Mouse (Mus musculus) stomach, embryonic 14.5 days (tissue): ENCODE results near the gene Acot8. TPM values are rescaled to one million over a fixed set of nuclear protein-coding genes. Genes with fewer than 3 reads are reported as not detected.
"Not testable (repeated sequence)": the region's sequence is repeated elsewhere in the genome, so short reads cannot be mapped to it uniquely, and the experiment has no call there.

Experiments used
- ATAC-seq: fragments of 200-750 bp; cut with Nextera tagmentation; 2 replicates; pipeline ENCODE4 v1.8.0; 2017; ENCODE audit warnings: low read depth, moderate TSS enrichment; ENCODE audit not compliant: insufficient number of reproducible peaks, insufficient read depth, low FRiP score
- H3K27ac ChIP-seq: fragments of 300-500 bp; sonication (generic); 2 replicates; pipeline ENCODE4 v1.5.1; 2014; ENCODE audit warnings: mild to moderate bottlenecking, low read length, moderate library complexity, mixed read lengths
- H3K27me3 ChIP-seq: fragments of 300-500 bp; sonication (generic); 2 replicates; pipeline ENCODE4 v1.6.1; 2014; ENCODE audit warnings: low read length, control low read depth, mixed read lengths; ENCODE audit not compliant: control insufficient read depth, insufficient read depth
- H3K36me3 ChIP-seq: fragments of 300-500 bp; sonication (generic); 2 replicates; pipeline ENCODE4 v1.6.1; 2014; ENCODE audit warnings: mild to moderate bottlenecking, control low read depth, low read length, moderate library complexity, mixed read lengths; ENCODE audit not compliant: control insufficient read depth, insufficient read depth
- H3K4me1 ChIP-seq: fragments of 300-500 bp; sonication (generic); 2 replicates; pipeline ENCODE4 v1.6.1; 2014; ENCODE audit warnings: low read length, control low read depth, mixed read lengths; ENCODE audit not compliant: control insufficient read depth, insufficient read depth
- H3K4me2 ChIP-seq: fragments of 300-500 bp; sonication (generic); replicated peaks from 2 replicates; pipeline ENCODE4 v1.6.1; 2014; ENCODE audit warnings: low read depth, low read length, control low read depth
- H3K4me3 ChIP-seq: fragments of 300-500 bp; sonication (generic); 2 replicates; pipeline ENCODE4 v1.5.1; 2014; ENCODE audit warnings: low read depth, low read length, control low read depth
- H3K9ac ChIP-seq: fragments of 300-500 bp; sonication (generic); replicated peaks from 2 replicates; pipeline ENCODE4 v1.6.1; 2014; ENCODE audit warnings: low read depth, mild to moderate bottlenecking, control low read depth, low read length, moderate library complexity, mixed read lengths
- H3K9me3 ChIP-seq: fragments of 300-500 bp; sonication (generic); 2 replicates; pipeline ENCODE4 v1.6.1; 2016; ENCODE audit warnings: low read depth, low read length, control low read depth; ENCODE audit not compliant: control insufficient read depth
- WGBS: fragments of 180-500 bp; shearing (Covaris S2); extraction: QIAGEN DNeasy Blood & Tissue Kit; methylation state at CpG from one replicate; pipeline ENCODE4 v1.1.7; 2014; 5-methylcytosine and 5-hydroxymethylcytosine counted together
- polyA plus RNA-seq: library from polyadenylated mRNA; unstranded; fragments of >200 nt; fragmentation: Nextera tagmentation; extraction: Ambion mirVana; gene quantifications from 2 replicates; pipeline ENCODE4 v1.2.1, GENCODE M21; 2014

The Acot8 gene
- polyA plus RNA-seq, 1 experiment from 2014 or later = 19.2 TPM

GRCm38 (mm10) chr2:164805332-164805718 lies 643 bp upstream of the Acot8 start:
- H3K9ac ChIP-seq = peak overlapping the region; percentile 49
- WGBS = under 1% methylated on average over 21 of the region's 21 CpGs
- peak; percentile 48; the same call in 1 of the 2 replicates for ATAC-seq
- H3K27ac ChIP-seq = peak overlapping the region; percentile 30; the same call in 1 of the 2 replicates
- peak overlapping the region; percentile 62 for H3K4me3 ChIP-seq
- peak overlapping the region; percentile 66 for H3K4me2 ChIP-seq
- peaks cover 7% of the 10 kb centered on the region; the same call in 1 of the 2 replicates for H3K4me1 ChIP-seq
- H3K27me3 ChIP-seq = no peaks in the 10 kb centered on the region
- H3K9me3 ChIP-seq = no peaks in the 10 kb centered on the region
- peaks cover 6% of the 10 kb centered on the region; the same call in 1 of the 2 replicates for H3K36me3 ChIP-seq

DNA sequence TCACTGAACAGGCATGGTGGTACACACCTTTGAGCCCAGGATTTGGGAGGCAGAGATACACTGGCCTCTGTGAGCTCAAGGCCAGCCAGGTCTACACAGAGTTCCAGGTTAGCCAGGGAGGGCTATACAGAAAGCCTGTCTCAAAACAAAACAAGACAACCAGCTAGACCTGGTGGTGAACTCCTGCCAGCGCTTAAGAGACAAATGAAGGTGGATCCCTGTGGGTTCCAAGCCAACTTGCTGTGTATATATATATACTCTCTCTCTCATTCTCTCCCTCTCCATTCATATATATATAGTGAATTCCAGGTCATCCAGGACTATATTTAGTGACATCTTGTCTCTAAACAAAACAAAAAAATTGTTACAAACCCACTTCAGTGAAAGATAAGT lies 765 bp downstream of the Acot8 start:
- peak overlapping the region; percentile 62 for H3K4me3 ChIP-seq
- peak overlapping the region; percentile 66 for H3K4me2 ChIP-seq
- peak overlapping the region; percentile 67; the same call in 1 of the 2 replicates for H3K9ac ChIP-seq
- peaks cover 7% of the 10 kb centered on the region; the same call in 1 of the 2 replicates for H3K4me1 ChIP-seq
- H3K9me3 ChIP-seq = no peaks in the 10 kb centered on the region
- ATAC-seq = no peak
- H3K36me3 ChIP-seq = peaks cover 5% of the 10 kb centered on the region; the same call in 1 of the 2 replicates
- WGBS = 23% methylated on average over 1 of the region's 1 CpGs
- H3K27ac ChIP-seq = no peak overlapping the region
- H3K27me3 ChIP-seq = no peaks in the 10 kb centered on the region

GRCm38 (mm10) chr2:164803201-164803920 lies 1.3 kb downstream of the Acot8 start:
- Histone ChIP-seq H3K27me3 (no peaks in the 10 kb centered on the region), H3K27ac (no peak overlapping the region), H3K4me3 (peak overlapping the region; percentile 62; the same call in 1 of the 2 replicates), H3K36me3 (peaks cover 3% of the 10 kb centered on the region; the same call in 1 of the 2 replicates), H3K9ac (peak overlapping the region; percentile 67; the same call in 1 of the 2 replicates), H3K4me1 (peaks cover 7% of the 10 kb centered on the region; the same call in 1 of the 2 replicates), H3K4me2 (peak overlapping the region; percentile 66; the same call in 1 of the 2 replicates), H3K9me3 (no peaks in the 10 kb centered on the region)
- no peak for ATAC-seq
- whole genome bisulfite sequencing = 90% methylated on average over 16 of the region's 16 CpGs

DNA sequence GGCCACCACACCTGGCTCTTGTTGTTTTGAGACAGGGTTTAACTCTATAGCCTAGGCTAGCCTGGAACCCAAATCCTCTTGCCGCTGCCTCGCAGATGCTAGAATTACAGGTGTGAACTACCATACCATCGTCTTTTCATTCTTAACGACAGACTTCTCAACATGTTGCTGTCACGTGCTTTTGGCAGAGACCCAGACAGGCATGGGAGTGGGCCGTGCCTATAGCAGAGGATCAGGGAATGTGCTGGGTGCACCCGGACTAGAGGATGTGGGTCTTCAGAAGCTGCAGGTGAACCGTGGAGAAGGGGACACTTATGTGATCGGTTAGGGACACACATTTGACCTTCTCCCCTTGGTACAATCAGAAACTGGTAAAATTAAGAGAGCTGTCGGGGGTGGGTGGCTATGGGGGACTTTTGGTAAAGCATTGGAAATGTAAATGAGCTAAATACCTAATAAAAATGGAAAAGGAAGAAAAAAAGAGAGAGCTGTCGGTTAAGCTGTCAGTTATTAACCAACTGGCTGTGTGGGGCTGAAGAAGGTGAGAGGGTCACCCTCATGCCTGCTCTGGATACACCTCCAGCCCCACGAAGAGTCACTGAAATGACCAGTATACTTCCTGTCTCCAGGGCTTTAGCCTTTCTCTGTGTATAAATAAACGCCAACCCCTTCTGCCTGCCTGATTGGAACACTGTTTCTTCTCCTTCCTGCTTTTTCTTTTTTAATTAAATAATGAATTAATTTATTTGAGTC lies 4.3 kb downstream of the Acot8 start:
- no peak overlapping the region for H3K9ac ChIP-seq
- ATAC-seq = no peak
- 89% methylated on average over 13 of the region's 13 CpGs for WGBS
- H3K27me3 ChIP-seq = no peaks in the 10 kb centered on the region
- peaks cover 20% of the 10 kb centered on the region for H3K36me3 ChIP-seq
- no peak overlapping the region for H3K27ac ChIP-seq
- H3K4me2 ChIP-seq = no peak overlapping the region
- no peak overlapping the region for H3K4me3 ChIP-seq
- H3K4me1 ChIP-seq = peaks cover 5% of the 10 kb centered on the region; the same call in 1 of the 2 replicates
- H3K9me3 ChIP-seq = no peaks in the 10 kb centered on the region

GRCm38 (mm10) chr2:164798554-164798953 lies 6.1 kb downstream of the Acot8 start:
- not testable (repeated sequence) for H3K27ac ChIP-seq, H3K9ac ChIP-seq, H3K9me3 ChIP-seq, H3K4me1 ChIP-seq, H3K27me3 ChIP-seq, ATAC-seq, H3K4me2 ChIP-seq, H3K4me3 ChIP-seq
- 78% methylated on average over 6 of the region's 6 CpGs for WGBS
- peaks cover 30% of the 10 kb centered on the region for H3K36me3 ChIP-seq

DNA sequence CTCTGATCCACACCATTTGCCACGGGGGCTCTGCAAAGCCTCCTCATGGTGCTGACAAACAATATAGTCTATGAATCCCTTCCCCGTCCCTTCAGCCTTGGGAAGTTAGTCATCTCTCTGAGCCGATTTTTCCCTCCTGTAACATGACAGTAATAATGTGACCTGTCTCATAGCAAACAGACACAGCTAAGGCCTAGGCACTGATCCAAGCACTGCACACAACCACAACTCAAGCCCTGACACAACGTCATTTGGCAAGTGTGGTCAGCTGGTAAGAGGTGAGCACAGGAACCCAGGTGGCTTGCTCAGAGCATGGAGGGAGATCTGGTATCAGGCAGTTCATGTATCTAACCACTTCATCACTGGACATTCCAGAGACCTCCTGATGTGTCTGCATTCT lies 8.8 kb downstream of the Acot8 start:
- Histone ChIP-seq H3K9me3 (no peaks in the 10 kb centered on the region), H3K9ac (no peak overlapping the region), H3K36me3 (peaks cover 53% of the 10 kb centered on the region)

GRCm38 (mm10) chr2:164794293-164794692 lies 10.4 kb downstream of the Acot8 start:
- H3K9ac ChIP-seq = no peak overlapping the region
- no peaks in the 10 kb centered on the region for H3K9me3 ChIP-seq
- ATAC-seq = 0 out of 2 replicates have a peak, but pooled peaks have one; percentile 24
- no peak overlapping the region for H3K4me2 ChIP-seq
- peaks cover 50% of the 10 kb centered on the region for H3K36me3 ChIP-seq
- H3K27me3 ChIP-seq = no peaks in the 10 kb centered on the region
- H3K4me3 ChIP-seq = no peak overlapping the region
- no peaks in the 10 kb centered on the region for H3K4me1 ChIP-seq
- no peak overlapping the region for H3K27ac ChIP-seq
- 32% methylated on average over 5 of the region's 5 CpGs for WGBS

More for the DNA sequence above, 8.8 kb downstream of the Acot8 start:
- Histone ChIP-seq H3K4me3 (no peak overlapping the region), H3K4me2 (no peak overlapping the region), H3K27ac (no peak overlapping the region), H3K27me3 (no peaks in the 10 kb centered on the region), H3K4me1 (no peaks in the 10 kb centered on the region)
- no peak for ATAC-seq
- WGBS = 83% methylated on average over 4 of the region's 4 CpGs

GRCm38 (mm10) chr2:164793772-164794171 lies 10.9 kb downstream of the Acot8 start:
- no peak for ATAC-seq
- Histone ChIP-seq H3K27ac (no peak overlapping the region), H3K4me1 (no peaks in the 10 kb centered on the region), H3K36me3 (peaks cover 54% of the 10 kb centered on the region), H3K4me2 (no peak overlapping the region), H3K9ac (no peak overlapping the region), H3K4me3 (no peak overlapping the region), H3K27me3 (no peaks in the 10 kb centered on the region), H3K9me3 (no peaks in the 10 kb centered on the region)
- 90% methylated on average over 2 of the region's 2 CpGs for WGBS
